Mouse (Mus musculus) G1E (cell line): Measurements from ENCODE around the gene Atp5j2. TPM values are rescaled to one million over a fixed set of nuclear protein-coding genes. Genes with fewer than 3 reads are reported as not detected.
"Not testable (repeated sequence)": the region's sequence is repeated elsewhere in the genome, so short reads cannot be mapped to it uniquely, and the experiment has no call there.

Experiments used
- ATAC-seq: 2 replicates; pipeline ENCODE4 v1.8.0; 2016; ENCODE audit warnings: mild to moderate bottlenecking; ENCODE audit not compliant: insufficient number of reproducible peaks, poor library complexity, low FRiP score, severe bottlenecking; ENCODE audit errors: extremely low read depth
- DNase-seq: peaks from one replicate; pipeline ENCODE4 v3.0.0; 2012; ENCODE audit warnings: low spot score
- H3K27me3 ChIP-seq: 2 replicates; pipeline ENCODE4 v1.6.1; 2012; ENCODE audit warnings: mild to moderate bottlenecking, low read length, inconsistent platforms; ENCODE audit not compliant: insufficient read depth
- H3K36me3 ChIP-seq: replicated peaks from 2 replicates; pipeline ENCODE3; 2012; ENCODE audit warnings: mild to moderate bottlenecking, inconsistent platforms
- H3K4me1 ChIP-seq: 2 replicates; pipeline ENCODE4 v1.6.1; 2012; ENCODE audit warnings: low read depth, low read length, inconsistent platforms, mixed read lengths; ENCODE audit not compliant: insufficient read depth
- H3K4me3 ChIP-seq: 2 replicates; pipeline ENCODE4 v1.5.1; 2012; ENCODE audit warnings: low read depth, mild to moderate bottlenecking, inconsistent platforms, low read length, moderate library complexity, mixed read lengths
- H3K9me3 ChIP-seq: replicated peaks from 2 replicates; pipeline ENCODE4 v1.6.1; 2012; ENCODE audit warnings: inconsistent platforms
- CTCF ChIP-seq: IDR thresholded peaks from 2 replicates; pipeline ENCODE4 v1.5.1; 2012; ENCODE audit warnings: low read depth, low read length, inconsistent platforms, mixed read lengths
- GATA1 ChIP-seq: IDR thresholded peaks from 2 replicates; pipeline ENCODE4 v1.6.1; 2012; ENCODE audit warnings: borderline replicate concordance, low read length, inconsistent platforms, mixed read lengths
- GATA2 ChIP-seq: IDR thresholded peaks from 2 replicates; pipeline ENCODE4 v1.6.1; 2012; ENCODE audit warnings: low read depth, low read length, inconsistent platforms, borderline replicate concordance
- POLR2AphosphoS5 ChIP-seq: IDR thresholded peaks from 2 replicates; pipeline ENCODE4 v1.6.1; 2012; ENCODE audit warnings: low read depth, low read length, inconsistent platforms; ENCODE audit not compliant: insufficient replicate concordance
- TAL1 ChIP-seq: conservative IDR thresholded peaks from 2 replicates; pipeline ENCODE4 v1.6.1; 2012; ENCODE audit warnings: low read depth, low read length, inconsistent platforms, mixed read lengths
- polyA plus RNA-seq: library from polyadenylated mRNA; stranded (reverse); fragments of >175 nt; gene quantifications from 2 replicates; pipeline ENCODE4 v1.2.3, GENCODE M21; 2012
- total RNA-seq, 2 experiments: library from RNA; stranded (forward) in 1 of 2; stranded (reverse) in 1 of 2; fragments of 200-1000 nt in 1 of 2; fragments of >200 nt in 1 of 2; fragmentation: Nextera tagmentation in 1 of 2; gene quantifications; 2 replicates each; pipeline ENCODE4 v1.2.3; 2014 to 2017

The Atp5j2 gene
- total and polyA plus RNA-seq, 3 experiments: 61.1 to 304 (median 170) TPM

DNA sequence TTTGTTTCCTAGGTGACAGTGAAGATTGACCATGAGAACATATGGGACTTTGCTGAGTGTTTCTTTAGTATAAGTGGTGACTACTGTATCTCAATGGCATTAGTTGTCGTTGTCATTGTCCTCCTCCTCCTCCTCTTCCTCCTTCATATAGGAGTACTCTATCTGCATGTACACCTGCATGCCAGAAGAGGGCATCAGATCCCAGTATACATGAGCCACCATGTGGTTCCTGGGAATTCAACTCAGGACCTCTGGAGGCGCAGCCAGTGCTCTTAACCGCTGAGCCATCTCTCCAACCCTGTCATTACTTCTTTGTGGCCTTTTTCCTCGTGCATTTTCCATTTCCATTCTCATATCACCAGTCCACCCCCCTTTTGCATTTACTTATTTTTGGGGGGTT lies 22.8 kb upstream of the Atp5j2 start:
- ATAC-seq: peak; percentile 74
- Histone ChIP-seq H3K4me1 (no peaks in the 10 kb centered on the region), H3K4me3 (no peak overlapping the region), H3K36me3 (peaks cover 81% of the 10 kb centered on the region), H3K9me3 (no peaks in the 10 kb centered on the region), H3K27me3 (no peaks in the 10 kb centered on the region)
- no peak for TF ChIP-seq GATA2
- TF ChIP-seq CTCF: peak; percentile 40
- TF ChIP-seq TAL1: no peak
- no peak for TF ChIP-seq GATA1
- TF ChIP-seq POLR2AphosphoS5: no peak
- DNase-seq: no peak

DNA sequence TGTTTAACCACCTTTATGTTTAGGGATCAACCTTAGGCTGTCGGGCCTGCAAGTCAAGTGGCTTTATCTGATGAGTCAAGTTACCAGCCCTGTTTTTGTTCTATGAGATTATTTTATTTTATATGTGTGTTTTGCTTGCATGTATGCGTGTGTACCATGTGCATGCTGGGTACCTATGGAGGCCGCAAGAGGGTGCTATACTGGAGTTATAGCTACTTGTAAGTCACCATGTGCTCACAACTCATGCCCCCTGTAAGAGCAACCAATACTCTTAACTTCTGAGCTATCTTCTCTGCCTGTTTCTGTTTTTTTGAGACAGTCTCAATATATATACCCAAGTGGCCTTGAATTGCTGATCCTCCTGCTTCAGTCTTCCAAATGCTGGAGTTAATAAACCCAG lies 21.6 kb upstream of the Atp5j2 start:
- Histone ChIP-seq H3K4me3 (no peak overlapping the region), H3K9me3 (no peaks in the 10 kb centered on the region), H3K27me3 (no peaks in the 10 kb centered on the region), H3K36me3 (peaks cover 78% of the 10 kb centered on the region), H3K4me1 (no peaks in the 10 kb centered on the region)
- ATAC-seq (no peak), DNase-seq (no peak)
- no peak for TF ChIP-seq GATA1
- TF ChIP-seq GATA2: no peak
- no peak for TF ChIP-seq CTCF
- no peak for TF ChIP-seq POLR2AphosphoS5
- TF ChIP-seq TAL1: no peak

GRCm38 (mm10) chr5:145212216-145212615 lies 20.4 kb upstream of the Atp5j2 start:
- Histone ChIP-seq H3K9me3 (no peaks in the 10 kb centered on the region), H3K4me1 (peaks cover 7% of the 10 kb centered on the region), H3K4me3 (no peak overlapping the region), H3K36me3 (peaks cover 79% of the 10 kb centered on the region), H3K27me3 (no peaks in the 10 kb centered on the region)
- no peak for TF ChIP-seq POLR2AphosphoS5
- ATAC-seq: no peak
- DNase-seq: no peak

- Histone ChIP-seq H3K4me3 (no peak overlapping the region), H3K4me1 (peaks cover 7% of the 10 kb centered on the region), H3K36me3 (peaks cover 82% of the 10 kb centered on the region), H3K9me3 (no peaks in the 10 kb centered on the region), H3K27me3 (no peaks in the 10 kb centered on the region)
- ATAC-seq (no peak), DNase-seq (no peak)
- no peak for TF ChIP-seq GATA2
- TF ChIP-seq POLR2AphosphoS5: no peak
- TF ChIP-seq TAL1: no peak
- TF ChIP-seq CTCF: no peak
- TF ChIP-seq GATA1: no peak
Observed at GRCm38 (mm10) chr5:145211340-145211739, 19.5 kb upstream of the Atp5j2 start.

DNA sequence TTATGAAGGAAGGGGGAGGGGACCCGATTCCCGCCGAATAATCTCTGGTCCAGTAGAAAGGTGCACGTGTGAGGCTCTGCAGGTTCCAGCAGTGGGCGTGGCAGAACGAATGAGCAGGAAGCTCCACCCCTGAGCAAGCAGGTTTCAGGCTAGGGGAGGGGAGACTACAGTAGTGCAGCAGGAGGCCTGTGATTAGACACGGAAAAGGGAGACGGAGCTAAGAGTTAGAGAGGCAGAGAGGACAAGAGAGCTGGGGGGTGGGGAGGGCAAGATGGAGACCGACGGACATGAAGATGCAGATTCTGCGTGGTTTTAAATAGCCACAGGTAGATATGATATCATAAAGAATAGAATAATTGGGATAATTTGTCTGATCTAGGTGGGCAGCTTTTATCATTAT lies 16.5 kb upstream of the Atp5j2 start:
- H3K9me3 ChIP-seq, ATAC-seq, DNase-seq, H3K27me3 ChIP-seq, H3K4me3 ChIP-seq: not testable (repeated sequence)
- Histone ChIP-seq H3K4me1 (peaks cover 16% of the 10 kb centered on the region), H3K36me3 (peaks cover 59% of the 10 kb centered on the region)

- peaks cover 20% of the 10 kb centered on the region for H3K4me1 ChIP-seq
- H3K27me3 ChIP-seq: no peaks in the 10 kb centered on the region
- TF ChIP-seq TAL1 (no peak), GATA2 (no peak), CTCF (no peak), GATA1 (no peak), POLR2AphosphoS5 (no peak)
- peaks cover 54% of the 10 kb centered on the region for H3K36me3 ChIP-seq
- ATAC-seq: no peak
- no peak overlapping the region for H3K4me3 ChIP-seq
- DNase-seq: no peak
- H3K9me3 ChIP-seq: no peaks in the 10 kb centered on the region
Observed at GRCm38 (mm10) chr5:145207954-145208353, 16.1 kb upstream of the Atp5j2 start.

DNA sequence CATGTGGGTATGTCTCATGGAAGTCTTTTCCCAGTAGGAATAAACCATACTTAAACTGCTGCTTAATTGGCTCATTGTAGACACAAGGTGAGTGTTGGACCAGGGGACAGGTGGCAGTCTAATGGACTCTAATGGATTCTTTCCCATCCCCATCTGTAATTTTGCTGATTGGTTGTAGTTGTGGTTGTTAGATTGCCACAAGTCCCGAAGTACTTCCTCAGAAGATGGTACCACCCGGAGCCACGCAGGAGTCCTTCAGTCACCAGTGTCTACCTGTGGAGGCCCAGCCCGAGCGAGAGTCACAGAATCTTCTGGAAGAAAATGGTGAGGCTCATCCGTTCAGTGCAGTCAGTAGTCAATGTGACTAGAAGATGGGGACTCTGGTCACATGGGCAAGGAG lies 15.5 kb upstream of the Atp5j2 start:
- Histone ChIP-seq H3K4me3 (no peak overlapping the region), H3K4me1 (peaks cover 26% of the 10 kb centered on the region), H3K36me3 (peaks cover 49% of the 10 kb centered on the region), H3K27me3 (no peaks in the 10 kb centered on the region), H3K9me3 (no peaks in the 10 kb centered on the region)
- DNase-seq: no peak
- no peak for ATAC-seq
- TF ChIP-seq GATA2: no peak
- TF ChIP-seq GATA1: no peak
- TF ChIP-seq CTCF: no peak
- no peak for TF ChIP-seq POLR2AphosphoS5
- no peak for TF ChIP-seq TAL1
